Mouse (Mus musculus): ENCODE results near the gene D2hgdh. TPM values are rescaled to one million over a fixed set of nuclear protein-coding genes. Genes with fewer than 3 reads are reported as not detected.
A peak's percentile ranks its signal among the peaks of the same experiment; 100 is the strongest.
"Not testable (repeated sequence)": the region's sequence is repeated elsewhere in the genome, so short reads cannot be mapped to it uniquely, and the experiment has no call there.

Gene D2hgdh
- polyA plus RNA-seq, 1 experiment from 2014 or later: 15.8 TPM

DNA sequence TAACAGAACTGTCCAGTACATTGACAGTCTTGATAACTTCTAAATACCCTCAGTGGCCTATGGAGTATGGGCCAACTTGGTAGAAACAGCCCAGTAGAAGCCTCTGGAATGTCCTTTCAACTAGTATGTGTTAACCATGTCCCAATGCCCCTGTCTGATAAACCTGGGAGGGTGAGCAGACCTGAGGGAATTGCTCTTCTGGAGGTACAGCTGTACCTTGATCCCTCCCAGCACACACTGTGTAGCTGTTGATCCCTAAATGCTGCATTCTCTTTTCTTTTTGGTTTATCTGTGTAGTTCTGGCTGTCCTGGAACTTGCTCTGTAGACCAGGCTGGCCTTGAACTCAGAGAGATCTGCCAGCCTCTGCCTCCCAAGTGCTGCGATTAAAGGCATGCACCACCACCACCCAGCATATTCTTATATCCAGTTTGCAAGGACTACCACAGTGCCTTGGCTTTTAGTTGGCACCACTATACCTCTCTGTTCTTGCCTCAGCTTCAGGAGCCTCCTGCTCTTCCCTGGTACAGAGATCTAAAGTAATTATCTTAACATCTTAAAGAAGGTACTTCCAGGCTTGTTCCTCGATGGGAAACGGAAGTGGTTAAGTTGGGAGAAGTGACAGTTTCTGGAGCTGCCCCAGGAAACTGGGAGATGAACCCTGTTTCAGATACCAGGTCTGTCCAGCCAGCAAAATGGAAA, 763 bp upstream of the D2hgdh start:
- WGBS: 77% methylated on average over 3 of the region's 3 CpGs
- H3K9me3 ChIP-seq (ENCODE audit: control insufficient read depth, low read length): no peaks in the 10 kb centered on the region
- no peak for ATAC-seq
- H3K36me3 ChIP-seq (ENCODE audit: control insufficient read depth, insufficient read depth, low read length): peaks cover 10% of the 10 kb centered on the region; the same call in 1 of the 2 replicates
- H3K27ac ChIP-seq (ENCODE audit: low read length): peak overlapping the region; percentile 97
- H3K4me2 ChIP-seq (ENCODE audit: low read depth, low read length): peak overlapping the region; percentile 87; the same call in 1 of the 2 replicates
- H3K9ac ChIP-seq (ENCODE audit: low read depth, low read length): no peak overlapping the region
- no peaks in the 10 kb centered on the region for H3K27me3 ChIP-seq (replicated peaks; ENCODE audit: control insufficient read depth, insufficient read depth, low read length)
- H3K4me3 ChIP-seq (ENCODE audit: low read length): no peak overlapping the region
- peaks cover 12% of the 10 kb centered on the region for H3K4me1 ChIP-seq (ENCODE audit: control insufficient read depth, insufficient read depth, low read length)

GRCm38 (mm10) chr1:93825105-93825674, 481 bp downstream of the D2hgdh start:
- no peaks in the 10 kb centered on the region for H3K27me3 ChIP-seq (replicated peaks; ENCODE audit: control insufficient read depth, insufficient read depth, low read length)
- under 1% methylated on average over 30 of the region's 30 CpGs for WGBS
- H3K9me3 ChIP-seq (ENCODE audit: control insufficient read depth, low read length): no peaks in the 10 kb centered on the region

GRCm38 (mm10) chr1:93825771-93826539, 1.2 kb downstream of the D2hgdh start:
- peaks cover 12% of the 10 kb centered on the region for H3K4me1 ChIP-seq (ENCODE audit: control insufficient read depth, insufficient read depth, low read length)
- H3K9me3 ChIP-seq (ENCODE audit: control insufficient read depth, low read length): no peaks in the 10 kb centered on the region
- H3K4me3 ChIP-seq (ENCODE audit: low read length): peak overlapping the region; percentile 60
- peak overlapping the region; percentile 97 for H3K27ac ChIP-seq (ENCODE audit: low read length)
- 40% methylated on average over 27 of the region's 27 CpGs for WGBS
- peak; percentile 35 for ATAC-seq
- no peaks in the 10 kb centered on the region for H3K36me3 ChIP-seq (ENCODE audit: control insufficient read depth, insufficient read depth, low read length)
- H3K9ac ChIP-seq (ENCODE audit: low read depth, low read length): peak overlapping the region; percentile 81
- peak overlapping the region; percentile 87 for H3K4me2 ChIP-seq (ENCODE audit: low read depth, low read length)
- H3K27me3 ChIP-seq (replicated peaks; ENCODE audit: control insufficient read depth, insufficient read depth, low read length): no peaks in the 10 kb centered on the region

More at GRCm38 (mm10) chr1:93825105-93825674, 481 bp downstream of the D2hgdh start:
- H3K4me1 ChIP-seq (ENCODE audit: control insufficient read depth, insufficient read depth, low read length): peaks cover 12% of the 10 kb centered on the region
- 0 out of 2 replicates have a peak, but pooled peaks cover 3% of the 10 kb centered on the region for H3K36me3 ChIP-seq (ENCODE audit: control insufficient read depth, insufficient read depth, low read length)
- H3K4me2 ChIP-seq (ENCODE audit: low read depth, low read length): peak overlapping the region; percentile 87
- ATAC-seq: peak; percentile 98
- peak overlapping the region; percentile 60 for H3K4me3 ChIP-seq (ENCODE audit: low read length)
- H3K9ac ChIP-seq (ENCODE audit: low read depth, low read length): peak overlapping the region; percentile 81
- peak overlapping the region; percentile 97 for H3K27ac ChIP-seq (ENCODE audit: low read length)

DNA sequence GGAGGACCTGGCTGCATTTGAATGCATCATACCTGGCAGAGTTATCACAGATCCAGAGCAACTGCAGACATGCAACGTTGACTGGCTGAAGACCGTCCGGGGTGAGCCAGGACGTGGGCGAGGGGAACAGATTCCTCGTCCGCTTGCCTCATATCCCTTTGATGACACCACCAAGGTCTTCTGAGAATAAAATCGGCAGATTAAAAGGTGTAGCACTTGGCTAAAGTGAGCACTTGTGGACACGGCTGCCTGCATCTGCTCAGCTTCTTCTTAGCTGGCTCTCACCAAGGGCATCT, 1.8 kb downstream of the D2hgdh start:
- ATAC-seq: no peak
- Histone ChIP-seq H3K27ac (ENCODE audit: low read length) (no peak overlapping the region), H3K4me2 (ENCODE audit: low read depth, low read length) (peak overlapping the region; percentile 87; the same call in 1 of the 2 replicates), H3K27me3 (replicated peaks; ENCODE audit: control insufficient read depth, insufficient read depth, low read length) (no peaks in the 10 kb centered on the region), H3K9ac (ENCODE audit: low read depth, low read length) (peak overlapping the region; percentile 81), H3K9me3 (ENCODE audit: control insufficient read depth, low read length) (no peaks in the 10 kb centered on the region), H3K36me3 (ENCODE audit: control insufficient read depth, insufficient read depth, low read length) (no peaks in the 10 kb centered on the region), H3K4me3 (ENCODE audit: low read length) (peak overlapping the region; percentile 60; the same call in 1 of the 2 replicates), H3K4me1 (ENCODE audit: control insufficient read depth, insufficient read depth, low read length) (peaks cover 12% of the 10 kb centered on the region)
- WGBS: 95% methylated on average over 9 of the region's 9 CpGs

- H3K27me3 ChIP-seq (replicated peaks; ENCODE audit: control insufficient read depth, insufficient read depth, low read length); H3K4me3 ChIP-seq (ENCODE audit: low read length); H3K4me2 ChIP-seq (ENCODE audit: low read depth, low read length); H3K4me1 ChIP-seq (ENCODE audit: control insufficient read depth, insufficient read depth, low read length); H3K27ac ChIP-seq (ENCODE audit: low read length); H3K9ac ChIP-seq (ENCODE audit: low read depth, low read length); H3K9me3 ChIP-seq (ENCODE audit: control insufficient read depth, low read length); H3K36me3 ChIP-seq (ENCODE audit: control insufficient read depth, insufficient read depth, low read length): not testable (repeated sequence)
- ATAC-seq: peak; percentile 47; the same call in 1 of the 2 replicates
- WGBS: 81% methylated on average over 1 of the region's 4 CpGs
Measured at GRCm38 (mm10) chr1:93832754-93833360, 8.1 kb downstream of the D2hgdh start.

DNA sequence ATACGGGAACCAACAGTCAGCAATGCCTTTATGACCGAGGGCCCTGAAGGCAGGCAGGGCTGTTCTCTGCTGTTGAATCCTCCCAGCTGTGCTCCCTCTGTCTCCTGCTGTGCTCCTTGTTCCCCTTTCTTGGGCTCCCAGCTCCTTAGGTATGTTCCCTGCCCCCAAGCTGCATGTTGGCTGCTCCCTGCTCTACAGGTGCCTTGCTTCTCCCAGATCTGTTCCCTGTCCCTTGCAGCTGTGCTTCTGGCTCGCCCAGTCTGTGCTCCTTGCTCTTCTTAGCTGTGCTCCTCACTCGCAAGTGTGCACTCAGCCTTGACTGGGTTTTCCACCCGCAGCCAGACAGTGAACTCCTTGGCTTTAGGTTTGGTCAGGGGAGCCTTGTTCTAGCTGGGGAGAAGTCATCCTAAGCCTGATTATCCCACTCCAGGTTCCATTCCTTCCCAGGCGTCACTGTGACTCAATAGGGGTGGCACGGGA, 10.0 kb downstream of the D2hgdh start:
- Histone ChIP-seq H3K27ac (ENCODE audit: low read length) (no peak overlapping the region), H3K27me3 (replicated peaks; ENCODE audit: control insufficient read depth, insufficient read depth, low read length) (no peaks in the 10 kb centered on the region), H3K9ac (ENCODE audit: low read depth, low read length) (no peak overlapping the region), H3K36me3 (ENCODE audit: control insufficient read depth, insufficient read depth, low read length) (0 out of 2 replicates have a peak, but pooled peaks cover 3% of the 10 kb centered on the region), H3K9me3 (ENCODE audit: control insufficient read depth, low read length) (no peaks in the 10 kb centered on the region), H3K4me3 (ENCODE audit: low read length) (no peak overlapping the region), H3K4me2 (ENCODE audit: low read depth, low read length) (no peak overlapping the region), H3K4me1 (ENCODE audit: control insufficient read depth, insufficient read depth, low read length) (no peaks in the 10 kb centered on the region)
- ATAC-seq: no peak
- WGBS: 79% methylated on average over 7 of the region's 7 CpGs

DNA sequence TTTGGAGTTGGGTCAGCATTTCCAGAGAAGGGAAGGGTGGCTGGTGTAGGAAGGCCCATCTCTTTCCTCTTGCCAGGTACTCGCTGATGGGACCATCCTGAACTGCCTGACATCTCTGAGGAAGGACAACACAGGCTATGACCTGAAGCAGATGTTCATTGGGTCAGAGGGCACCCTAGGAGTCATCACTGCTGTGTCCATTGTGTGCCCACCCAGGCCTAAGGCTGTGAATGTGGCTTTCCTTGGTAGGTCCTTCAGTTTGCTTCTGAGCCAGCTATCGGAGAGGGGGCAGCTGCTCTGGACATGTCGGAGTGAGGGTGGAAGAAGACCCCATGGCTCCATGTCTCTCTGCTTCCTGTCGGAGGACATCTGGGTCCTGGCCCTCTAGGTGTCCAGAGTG, 10.5 kb downstream of the D2hgdh start:
- no peak for ATAC-seq
- Histone ChIP-seq H3K9ac (ENCODE audit: low read depth, low read length) (no peak overlapping the region), H3K27ac (ENCODE audit: low read length) (no peak overlapping the region), H3K36me3 (ENCODE audit: control insufficient read depth, insufficient read depth, low read length) (0 out of 2 replicates have a peak, but pooled peaks cover 3% of the 10 kb centered on the region), H3K4me3 (ENCODE audit: low read length) (no peak overlapping the region), H3K4me1 (ENCODE audit: control insufficient read depth, insufficient read depth, low read length) (no peaks in the 10 kb centered on the region), H3K9me3 (ENCODE audit: control insufficient read depth, low read length) (no peaks in the 10 kb centered on the region), H3K4me2 (ENCODE audit: low read depth, low read length) (no peak overlapping the region), H3K27me3 (replicated peaks; ENCODE audit: control insufficient read depth, insufficient read depth, low read length) (no peaks in the 10 kb centered on the region)
- 92% methylated on average over 4 of the region's 4 CpGs for WGBS

DNA sequence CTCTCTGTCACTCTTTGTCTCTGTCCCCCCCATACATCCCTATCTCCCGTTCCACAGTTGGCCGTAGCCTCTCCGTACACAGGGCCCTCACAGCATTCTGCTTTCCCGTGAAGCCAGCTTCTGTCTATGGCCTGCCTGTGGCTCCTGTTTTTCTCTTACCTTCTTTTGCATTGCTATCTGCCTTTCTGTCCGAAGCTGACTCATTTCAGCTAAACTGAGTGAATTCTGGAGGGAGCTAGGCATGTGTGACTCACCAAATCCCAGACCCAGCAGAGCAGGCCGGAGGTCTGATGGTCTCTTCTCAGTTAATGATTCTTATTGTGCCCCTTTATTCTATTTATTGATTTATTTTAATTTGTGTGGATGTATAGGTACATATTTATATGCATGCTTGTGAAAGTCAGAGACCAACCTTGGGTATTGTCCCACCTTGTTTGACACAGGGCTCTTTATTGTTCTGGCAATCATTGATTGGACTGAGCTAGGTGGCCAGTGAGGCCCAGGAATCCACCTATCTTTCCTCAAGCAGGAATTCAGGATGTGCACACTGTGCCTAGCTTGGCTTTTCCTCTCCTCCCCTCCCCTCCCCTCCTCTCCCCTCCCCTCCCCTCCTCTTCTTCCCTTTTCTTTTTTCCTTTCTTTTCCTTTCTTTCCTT, 11.3 kb downstream of the D2hgdh start:
- Histone ChIP-seq H3K4me1 (ENCODE audit: control insufficient read depth, insufficient read depth, low read length) (no peaks in the 10 kb centered on the region), H3K27ac (ENCODE audit: low read length) (no peak overlapping the region), H3K27me3 (replicated peaks; ENCODE audit: control insufficient read depth, insufficient read depth, low read length) (no peaks in the 10 kb centered on the region), H3K4me3 (ENCODE audit: low read length) (no peak overlapping the region), H3K36me3 (ENCODE audit: control insufficient read depth, insufficient read depth, low read length) (0 out of 2 replicates have a peak, but pooled peaks cover 3% of the 10 kb centered on the region), H3K4me2 (ENCODE audit: low read depth, low read length) (no peak overlapping the region), H3K9me3 (ENCODE audit: control insufficient read depth, low read length) (no peaks in the 10 kb centered on the region), H3K9ac (ENCODE audit: low read depth, low read length) (no peak overlapping the region)
- WGBS: 86% methylated on average over 6 of the region's 6 CpGs
- no peak for ATAC-seq

All from intestine, embryonic 16.5 days (tissue).